Mouse (Mus musculus) heart, postnatal 25 days (tissue): ENCODE measurements around the gene Tmem266. TPM values are rescaled to one million over a fixed set of nuclear protein-coding genes. Genes with fewer than 3 reads are reported as not detected.

ENCODE experiments used
- DNase-seq: peaks from one replicate; pipeline ENCODE4 v3.0.0; 2022; ENCODE audit warnings: low spot score
- intact Hi-C: fragments of 180-260 bp; cut with DNase I; formaldehyde crosslinking; loops from one replicate; pipeline ENCODE4 v1.15.1; 2025
- total RNA-seq, 2 experiments: library from RNA; stranded (reverse); gene quantifications; 2 replicates each; pipeline ENCODE4 v1.2.3; 2021

Tmem266 gene
- total RNA-seq, 2 experiments from 2014 or later, result 1.8 to 1.9 TPM

- intact Hi-C loops, result no loop called here
- DNase-seq, result no peak
Observed at GRCm38 (mm10) chr9:55387862-55388505, 61.3 kb downstream of the Tmem266 start.

- peak; percentile 13 for DNase-seq
- intact Hi-C loops, result loop anchor here (5.0 kb wide), 1 partner anchor 255 kb away; no protein-coding TSS in a partner anchor
Observed at GRCm38 (mm10) chr9:55391909-55392658, 65.4 kb downstream of the Tmem266 start.

GRCm38 (mm10) chr9:55395650-55396049, 68.9 kb downstream of the Tmem266 start:
- no peak for DNase-seq
- intact Hi-C loops, result no loop called here

- intact Hi-C loops, result no loop called here
- DNase-seq, result no peak
Observed at GRCm38 (mm10) chr9:55398985-55399554, 72.4 kb downstream of the Tmem266 start.

- intact Hi-C loops, result no loop called here
- no peak for DNase-seq
Observed at GRCm38 (mm10) chr9:55402276-55402675, 75.6 kb downstream of the Tmem266 start.

GRCm38 (mm10) chr9:55404256-55404655, 77.5 kb downstream of the Tmem266 start:
- intact Hi-C loops, result no loop called here
- DNase-seq, result no peak

- intact Hi-C loops, result no loop called here
- no peak for DNase-seq
Observed at GRCm38 (mm10) chr9:55404976-55405702, 78.4 kb downstream of the Tmem266 start.

- intact Hi-C loops, result no loop called here
- DNase-seq, result no peak
Observed at GRCm38 (mm10) chr9:55406773-55407172, 80.1 kb downstream of the Tmem266 start.

- intact Hi-C loops, result no loop called here
- DNase-seq, result no peak
Observed at GRCm38 (mm10) chr9:55408851-55409250, 82.1 kb downstream of the Tmem266 start.

GRCm38 (mm10) chr9:55409833-55410232, 83.1 kb downstream of the Tmem266 start:
- intact Hi-C loops, result no loop called here
- no peak for DNase-seq

- intact Hi-C loops, result no loop called here
- DNase-seq, result no peak
Observed at GRCm38 (mm10) chr9:55410430-55410829, 83.7 kb downstream of the Tmem266 start.

GRCm38 (mm10) chr9:55411154-55411553, 84.4 kb downstream of the Tmem266 start:
- no peak for DNase-seq
- intact Hi-C loops, result no loop called here

GRCm38 (mm10) chr9:55421786-55422185, 95.1 kb downstream of the Tmem266 start:
- DNase-seq, result no peak

GRCm38 (mm10) chr9:55423451-55424424, 97.0 kb downstream of the Tmem266 start:
- no peak for DNase-seq
- intact Hi-C loops, result no loop called here

More at GRCm38 (mm10) chr9:55421786-55422185, 95.1 kb downstream of the Tmem266 start:
- intact Hi-C loops, result no loop called here

- no peak for DNase-seq
- intact Hi-C loops, result no loop called here
Observed at GRCm38 (mm10) chr9:55425271-55425810, 98.6 kb downstream of the Tmem266 start.

GRCm38 (mm10) chr9:55429242-55429975, 102.7 kb downstream of the Tmem266 start:
- DNase-seq, result no peak
- intact Hi-C loops, result loop anchor here (1.0 to 2.0 kb wide), 2 partner anchors 106 to 489 kb away; no protein-coding TSS in a partner anchor

- no peak for DNase-seq
Observed at GRCm38 (mm10) chr9:55430133-55430532, 103.4 kb downstream of the Tmem266 start.

More at GRCm38 (mm10) chr9:55430133-55430532, 103.4 kb downstream of the Tmem266 start:
- intact Hi-C loops, result no loop called here
